Mouse (Mus musculus): ENCODE measurements around the gene Myom1. TPM values are rescaled to one million over a fixed set of nuclear protein-coding genes. Genes with fewer than 3 reads are reported as not detected.

The Myom1 gene
- polyA plus RNA-seq, 1 experiment: 2.1 TPM

DNA sequence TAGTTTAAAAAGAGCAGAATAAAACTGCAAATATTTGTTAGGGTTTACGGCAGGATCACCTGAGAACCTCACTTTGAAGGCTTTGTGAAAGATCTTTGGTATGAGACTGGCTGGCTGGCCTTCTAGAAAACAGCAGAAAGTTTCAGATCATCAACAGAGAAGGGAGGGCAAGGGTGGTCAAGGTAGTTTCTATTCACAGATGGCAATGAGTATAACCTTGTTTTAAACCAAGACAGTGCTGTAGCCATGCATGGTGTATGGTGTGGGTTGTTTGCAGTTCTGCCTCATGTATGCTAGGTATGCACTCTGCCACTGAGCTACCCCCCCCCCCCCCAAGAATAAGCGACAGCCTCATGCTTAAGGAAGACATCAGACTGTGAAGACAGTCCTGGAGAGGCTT lies 2.2 kb upstream of the Myom1 start:
- Histone ChIP-seq H3K27ac (ENCODE audit: control insufficient read depth, insufficient read depth, low read depth, low read length) (no peak overlapping the region), H3K4me3 (ENCODE audit: control insufficient read depth, low read depth, low read length) (no peak overlapping the region), H3K4me1 (ENCODE audit: control insufficient read depth, insufficient read depth, low read length) (peaks cover 6% of the 10 kb centered on the region), H3K36me3 (ENCODE audit: control insufficient read depth, insufficient read depth, low read length) (no peaks in the 10 kb centered on the region; the same call in 1 of the 2 replicates), H3K27me3 (ENCODE audit: control insufficient read depth, insufficient read depth, low read length) (no peaks in the 10 kb centered on the region)
- TF ChIP-seq CTCF (IDR thresholded peaks at IDR 0.05; ENCODE audit: control insufficient read depth, insufficient read depth, insufficient replicate concordance, low read depth, low read length) (no peak), POLR2A (IDR thresholded peaks at IDR 0.05; ENCODE audit: control insufficient read depth, low read depth, low read length) (no peak)

GRCm38 (mm10) chr17:71001067-71001466 lies 1.4 kb upstream of the Myom1 start:
- Histone ChIP-seq H3K4me3 (ENCODE audit: control insufficient read depth, low read depth, low read length) (peak overlapping the region; percentile 25; the same call in 1 of the 2 replicates), H3K27me3 (ENCODE audit: control insufficient read depth, insufficient read depth, low read length) (no peaks in the 10 kb centered on the region), H3K4me1 (ENCODE audit: control insufficient read depth, insufficient read depth, low read length) (peaks cover 6% of the 10 kb centered on the region), H3K27ac (ENCODE audit: control insufficient read depth, insufficient read depth, low read depth, low read length) (no peak overlapping the region), H3K36me3 (ENCODE audit: control insufficient read depth, insufficient read depth, low read length) (no peaks in the 10 kb centered on the region)
- TF ChIP-seq CTCF (IDR thresholded peaks at IDR 0.05; ENCODE audit: control insufficient read depth, insufficient read depth, insufficient replicate concordance, low read depth, low read length) (no peak), POLR2A (IDR thresholded peaks at IDR 0.05; ENCODE audit: control insufficient read depth, low read depth, low read length) (no peak)

- Histone ChIP-seq H3K27me3 (ENCODE audit: control insufficient read depth, insufficient read depth, low read length) (no peaks in the 10 kb centered on the region), H3K4me1 (ENCODE audit: control insufficient read depth, insufficient read depth, low read length) (peaks cover 6% of the 10 kb centered on the region), H3K27ac (ENCODE audit: control insufficient read depth, insufficient read depth, low read depth, low read length) (peak overlapping the region; percentile 94), H3K4me3 (ENCODE audit: control insufficient read depth, low read depth, low read length) (peak overlapping the region; percentile 87), H3K36me3 (ENCODE audit: control insufficient read depth, insufficient read depth, low read length) (no peaks in the 10 kb centered on the region)
- TF ChIP-seq POLR2A (IDR thresholded peaks at IDR 0.05; ENCODE audit: control insufficient read depth, low read depth, low read length) (no peak), CTCF (IDR thresholded peaks at IDR 0.05; ENCODE audit: control insufficient read depth, insufficient read depth, insufficient replicate concordance, low read depth, low read length) (no peak)
Measured at GRCm38 (mm10) chr17:71001699-71002080, 743 bp upstream of the Myom1 start.

GRCm38 (mm10) chr17:71002744-71003094 lies 286 bp downstream of the Myom1 start, which contains the start of gene Myl12a:
TSS of gene Myl12a (minus strand) at chr17:71002878.
- H3K4me1 ChIP-seq (ENCODE audit: control insufficient read depth, insufficient read depth, low read length): peaks cover 6% of the 10 kb centered on the region
- no peaks in the 10 kb centered on the region for H3K27me3 ChIP-seq (ENCODE audit: control insufficient read depth, insufficient read depth, low read length)
- H3K36me3 ChIP-seq (ENCODE audit: control insufficient read depth, insufficient read depth, low read length): no peaks in the 10 kb centered on the region
- peak within 1 kb of the TSS; percentile 94 for H3K27ac ChIP-seq (ENCODE audit: control insufficient read depth, insufficient read depth, low read depth, low read length)
- peak within 1 kb of the TSS; percentile 87 for H3K4me3 ChIP-seq (ENCODE audit: control insufficient read depth, low read depth, low read length)
- no peak for TF ChIP-seq CTCF (IDR thresholded peaks at IDR 0.05; ENCODE audit: control insufficient read depth, insufficient read depth, insufficient replicate concordance, low read depth, low read length)
- no peak for TF ChIP-seq POLR2A (IDR thresholded peaks at IDR 0.05; ENCODE audit: control insufficient read depth, low read depth, low read length)

GRCm38 (mm10) chr17:71003112-71003511 lies 679 bp downstream of the Myom1 start:
- H3K4me1 ChIP-seq (ENCODE audit: control insufficient read depth, insufficient read depth, low read length): peaks cover 6% of the 10 kb centered on the region
- no peaks in the 10 kb centered on the region for H3K36me3 ChIP-seq (ENCODE audit: control insufficient read depth, insufficient read depth, low read length)
- TF ChIP-seq CTCF (IDR thresholded peaks at IDR 0.05; ENCODE audit: control insufficient read depth, insufficient read depth, insufficient replicate concordance, low read depth, low read length) (no peak), POLR2A (IDR thresholded peaks at IDR 0.05; ENCODE audit: control insufficient read depth, low read depth, low read length) (no peak)
- H3K27me3 ChIP-seq (ENCODE audit: control insufficient read depth, insufficient read depth, low read length): no peaks in the 10 kb centered on the region
- H3K27ac ChIP-seq (ENCODE audit: control insufficient read depth, insufficient read depth, low read depth, low read length): no peak overlapping the region
- no peak overlapping the region for H3K4me3 ChIP-seq (ENCODE audit: control insufficient read depth, low read depth, low read length)

GRCm38 (mm10) chr17:71003721-71004120 lies 1.3 kb downstream of the Myom1 start:
- Histone ChIP-seq H3K27ac (ENCODE audit: control insufficient read depth, insufficient read depth, low read depth, low read length) (no peak overlapping the region), H3K4me3 (ENCODE audit: control insufficient read depth, low read depth, low read length) (no peak overlapping the region), H3K36me3 (ENCODE audit: control insufficient read depth, insufficient read depth, low read length) (no peaks in the 10 kb centered on the region), H3K4me1 (ENCODE audit: control insufficient read depth, insufficient read depth, low read length) (peaks cover 6% of the 10 kb centered on the region), H3K27me3 (ENCODE audit: control insufficient read depth, insufficient read depth, low read length) (no peaks in the 10 kb centered on the region)
- TF ChIP-seq POLR2A (IDR thresholded peaks at IDR 0.05; ENCODE audit: control insufficient read depth, low read depth, low read length): no peak
- TF ChIP-seq CTCF (IDR thresholded peaks at IDR 0.05; ENCODE audit: control insufficient read depth, insufficient read depth, insufficient replicate concordance, low read depth, low read length): no peak

GRCm38 (mm10) chr17:71004186-71004960 lies 1.9 kb downstream of the Myom1 start:
- TF ChIP-seq POLR2A (IDR thresholded peaks at IDR 0.05; ENCODE audit: control insufficient read depth, low read depth, low read length): no peak
- TF ChIP-seq CTCF (IDR thresholded peaks at IDR 0.05; ENCODE audit: control insufficient read depth, insufficient read depth, insufficient replicate concordance, low read depth, low read length): no peak
- Histone ChIP-seq H3K36me3 (ENCODE audit: control insufficient read depth, insufficient read depth, low read length) (no peaks in the 10 kb centered on the region), H3K27me3 (ENCODE audit: control insufficient read depth, insufficient read depth, low read length) (no peaks in the 10 kb centered on the region), H3K4me1 (ENCODE audit: control insufficient read depth, insufficient read depth, low read length) (peaks cover 6% of the 10 kb centered on the region), H3K4me3 (ENCODE audit: control insufficient read depth, low read depth, low read length) (no peak overlapping the region), H3K27ac (ENCODE audit: control insufficient read depth, insufficient read depth, low read depth, low read length) (no peak overlapping the region)
